Mouse (Mus musculus): ENCODE measurements at regions not wholly inside any gene's neighbourhood (a gene's known extent, or its start where the extent isn't known, plus 50 kb on each side); places are given as distances from the start of the nearest gene placed in this dataset.

- TF ChIP-seq CTCF (conservative IDR thresholded peaks at IDR 0.05; ENCODE audit: low read length) (no peak), NANOG (IDR thresholded peaks at IDR 0.05; ENCODE audit: borderline replicate concordance, low read length) (no peak), POU5F1 (IDR thresholded peaks at IDR 0.05; ENCODE audit: borderline replicate concordance, low read length) (no peak)
Measured at GRCm38 (mm10) chr8:89755951-89756350, 592.2 kb downstream of the Tox3 start.

All from E14TG2a.4 (cell line).